Mouse (Mus musculus): Measurements from ENCODE around the gene Cdh13.

- TF ChIP-seq EP300 (IDR thresholded peaks at IDR 0.05; ENCODE audit: insufficient read depth, low read depth, low read length) = no peak
- no peak for TF ChIP-seq CTCF (IDR thresholded peaks at IDR 0.05)
- no peak for TF ChIP-seq POLR2A (IDR thresholded peaks at IDR 0.05; ENCODE audit: insufficient read depth, low read depth, low read length)
Observed at GRCm38 (mm10) chr8:118363781-118364180, 80.2 kb downstream of the Cdh13 start.

All from heart, adult 2 months (tissue).